Mouse (Mus musculus) kidney, adult 2 months (tissue): ENCODE measurements around the gene Plekha5. TPM values are rescaled to one million over a fixed set of nuclear protein-coding genes. Genes with fewer than 3 reads are reported as not detected.
"Not testable (repeated sequence)": the region's sequence is repeated elsewhere in the genome, so short reads cannot be mapped to it uniquely, and the experiment has no call there.

Experiments used
- DNase-seq: peaks from one replicate; pipeline ENCODE4 v3.0.0; 2021
- H3K27ac ChIP-seq: fragments of 200-500 bp; 2 replicates; pipeline ENCODE4 v1.5.1; 2012; ENCODE audit warnings: low read depth, low read length, control low read depth, inconsistent platforms; ENCODE audit not compliant: insufficient read depth
- H3K27me3 ChIP-seq: fragments of 200-500 bp; replicated peaks from 2 replicates; pipeline ENCODE4 v1.6.1; 2012; ENCODE audit warnings: mild to moderate bottlenecking, moderate library complexity, low read length, inconsistent platforms; ENCODE audit not compliant: control insufficient read depth, insufficient read depth
- H3K36me3 ChIP-seq: fragments of 200-500 bp; 2 replicates; pipeline ENCODE4 v1.6.1; 2012; ENCODE audit warnings: mild to moderate bottlenecking, moderate library complexity, low read length, inconsistent platforms; ENCODE audit not compliant: control insufficient read depth, insufficient read depth
- H3K4me1 ChIP-seq: fragments of 200-500 bp; 2 replicates; pipeline ENCODE4 v1.6.1; 2011; ENCODE audit warnings: low read length; ENCODE audit not compliant: control insufficient read depth, insufficient read depth
- H3K4me3 ChIP-seq: fragments of 200-500 bp; 2 replicates; pipeline ENCODE4 v1.5.1; 2011; ENCODE audit warnings: mild to moderate bottlenecking, low read depth, low read length, control low read depth; ENCODE audit not compliant: insufficient read depth
- CTCF ChIP-seq: fragments of 200-500 bp; conservative IDR thresholded peaks from 2 replicates; pipeline ENCODE4 v1.5.1; 2011; ENCODE audit warnings: low read depth, mild to moderate bottlenecking, control low read depth, low read length, moderate library complexity, mixed read lengths; ENCODE audit not compliant: insufficient read depth, insufficient read length
- POLR2A ChIP-seq: fragments of 200-500 bp; IDR thresholded peaks from one replicate; pipeline ENCODE4 v1.6.1; 2011; ENCODE audit warnings: low read depth, low read length, control low read depth
- WGBS: fragments of 180-500 bp; shearing (Covaris S2); methylation state at CpG from one replicate; pipeline ENCODE4 v1.1.7; 2018; 5-methylcytosine and 5-hydroxymethylcytosine counted together
- polyA plus RNA-seq: library from polyadenylated mRNA; depleted of rRNA; stranded (reverse); fragments of >200 nt; gene quantifications from 2 replicates; pipeline ENCODE4 v1.2.3, GENCODE M21; 2012

Gene Plekha5
- polyA plus RNA-seq, 1 experiment, result 21.4 TPM

DNA sequence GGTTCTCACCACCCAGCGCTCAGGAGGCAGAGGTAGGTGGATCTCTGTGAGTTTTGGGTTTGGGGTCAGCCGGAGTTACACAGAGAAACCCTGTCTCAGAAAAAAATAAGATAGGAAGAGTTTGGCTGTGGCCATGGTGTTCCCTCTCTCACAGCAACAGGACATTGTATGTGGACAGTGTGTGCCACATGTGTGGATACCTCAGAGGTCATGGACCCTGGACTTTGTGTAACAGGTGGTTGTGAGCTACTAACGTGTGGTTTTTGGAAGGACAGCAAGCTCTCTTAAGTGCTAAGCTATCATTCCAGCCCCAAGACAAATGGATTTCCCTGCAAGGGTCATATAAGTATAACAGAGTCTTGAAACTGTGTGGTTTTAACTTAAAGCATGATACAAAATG lies 151.1 kb downstream of the Plekha5 start:
- Histone ChIP-seq H3K27me3 (no peaks in the 10 kb centered on the region), H3K4me3 (no peak overlapping the region), H3K27ac (no peak overlapping the region), H3K36me3 (no peaks in the 10 kb centered on the region), H3K4me1 (no peaks in the 10 kb centered on the region)
- DNase-seq, result no peak
- TF ChIP-seq CTCF (no peak), POLR2A (no peak)
- 88% methylated on average over 3 of the region's 3 CpGs for WGBS

GRCm38 (mm10) chr6:140576133-140576532 lies 152.3 kb downstream of the Plekha5 start:
- WGBS, result 73% methylated on average over 8 of the region's 8 CpGs
- Histone ChIP-seq H3K27me3 (no peaks in the 10 kb centered on the region), H3K27ac (no peak overlapping the region), H3K36me3 (no peaks in the 10 kb centered on the region), H3K4me1 (no peaks in the 10 kb centered on the region), H3K4me3 (no peak overlapping the region)
- DNase-seq, result no peak
- no peak for TF ChIP-seq CTCF
- TF ChIP-seq POLR2A, result no peak

- no peaks in the 10 kb centered on the region for H3K4me1 ChIP-seq
- no peak overlapping the region for H3K4me3 ChIP-seq
- TF ChIP-seq POLR2A (no peak), CTCF (no peak)
- H3K27me3 ChIP-seq, result no peaks in the 10 kb centered on the region
- DNase-seq, result no peak
- 68% methylated on average over 18 of the region's 18 CpGs for WGBS
- H3K36me3 ChIP-seq, result no peaks in the 10 kb centered on the region
- no peak overlapping the region for H3K27ac ChIP-seq
Observed at GRCm38 (mm10) chr6:140576961-140577821, 153.3 kb downstream of the Plekha5 start.

- 95% methylated on average over 4 of the region's 4 CpGs for WGBS
- TF ChIP-seq POLR2A, result no peak
- TF ChIP-seq CTCF, result no peak
- H3K36me3 ChIP-seq, result peaks cover 2% of the 10 kb centered on the region; the same call in 1 of the 2 replicates
Observed at GRCm38 (mm10) chr6:140577822-140578170, 153.9 kb downstream of the Plekha5 start.

DNA sequence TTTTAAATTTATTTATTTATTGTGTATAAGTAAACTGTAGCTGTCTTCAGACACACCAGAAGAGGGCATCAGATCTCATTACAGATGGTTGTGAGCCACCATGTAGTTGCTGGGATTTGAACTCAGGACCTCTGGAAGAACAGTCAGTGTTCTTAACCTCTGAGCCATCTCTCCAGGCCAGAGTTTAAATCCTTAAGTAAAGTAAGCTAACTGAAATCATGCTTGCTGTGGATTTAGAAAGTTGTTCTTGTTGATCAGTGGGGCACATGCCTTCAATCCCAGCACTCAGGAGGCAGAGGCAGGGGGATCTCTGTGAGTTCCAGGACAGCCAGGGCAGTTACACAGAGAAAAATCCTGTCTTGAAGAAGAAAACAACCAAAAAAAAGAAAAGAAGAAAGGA lies 155.1 kb downstream of the Plekha5 start:
- not testable (repeated sequence) for H3K27me3 ChIP-seq, H3K27ac ChIP-seq, H3K4me1 ChIP-seq, H3K4me3 ChIP-seq, H3K36me3 ChIP-seq, DNase-seq

More at GRCm38 (mm10) chr6:140577822-140578170, 153.9 kb downstream of the Plekha5 start:
- Histone ChIP-seq H3K27ac (no peak overlapping the region), H3K4me3 (no peak overlapping the region), H3K4me1 (no peaks in the 10 kb centered on the region), H3K27me3 (no peaks in the 10 kb centered on the region)
- DNase-seq, result no peak

GRCm38 (mm10) chr6:140580170-140580569 lies 156.3 kb downstream of the Plekha5 start:
- TF ChIP-seq CTCF (no peak), POLR2A (no peak)
- DNase-seq, result no peak
- H3K27ac ChIP-seq, result no peak overlapping the region
- H3K27me3 ChIP-seq, result no peaks in the 10 kb centered on the region
- no peaks in the 10 kb centered on the region for H3K4me1 ChIP-seq
- H3K36me3 ChIP-seq, result peaks cover 2% of the 10 kb centered on the region; the same call in 1 of the 2 replicates
- 81% methylated on average over 4 of the region's 4 CpGs for WGBS
- no peak overlapping the region for H3K4me3 ChIP-seq

GRCm38 (mm10) chr6:140586714-140587259 lies 162.9 kb downstream of the Plekha5 start:
- TF ChIP-seq CTCF, result no peak
- no peak for TF ChIP-seq POLR2A
- H3K4me1 ChIP-seq, result no peaks in the 10 kb centered on the region
- no peak overlapping the region for H3K27ac ChIP-seq
- 78% methylated on average over 8 of the region's 8 CpGs for WGBS
- no peak for DNase-seq
- no peaks in the 10 kb centered on the region for H3K27me3 ChIP-seq
- H3K4me3 ChIP-seq, result no peak overlapping the region
- peaks cover 2% of the 10 kb centered on the region for H3K36me3 ChIP-seq
